Mouse (Mus musculus) cerebellum, adult 9-11 months (tissue): ENCODE measurements around the gene Ttc37.
A peak's percentile ranks its signal among the peaks of the same experiment; 100 is the strongest.

ENCODE experiments used
- DNase-seq: peaks from one replicate; pipeline ENCODE4 v3.0.0; 2022

Ttc37 gene

DNA sequence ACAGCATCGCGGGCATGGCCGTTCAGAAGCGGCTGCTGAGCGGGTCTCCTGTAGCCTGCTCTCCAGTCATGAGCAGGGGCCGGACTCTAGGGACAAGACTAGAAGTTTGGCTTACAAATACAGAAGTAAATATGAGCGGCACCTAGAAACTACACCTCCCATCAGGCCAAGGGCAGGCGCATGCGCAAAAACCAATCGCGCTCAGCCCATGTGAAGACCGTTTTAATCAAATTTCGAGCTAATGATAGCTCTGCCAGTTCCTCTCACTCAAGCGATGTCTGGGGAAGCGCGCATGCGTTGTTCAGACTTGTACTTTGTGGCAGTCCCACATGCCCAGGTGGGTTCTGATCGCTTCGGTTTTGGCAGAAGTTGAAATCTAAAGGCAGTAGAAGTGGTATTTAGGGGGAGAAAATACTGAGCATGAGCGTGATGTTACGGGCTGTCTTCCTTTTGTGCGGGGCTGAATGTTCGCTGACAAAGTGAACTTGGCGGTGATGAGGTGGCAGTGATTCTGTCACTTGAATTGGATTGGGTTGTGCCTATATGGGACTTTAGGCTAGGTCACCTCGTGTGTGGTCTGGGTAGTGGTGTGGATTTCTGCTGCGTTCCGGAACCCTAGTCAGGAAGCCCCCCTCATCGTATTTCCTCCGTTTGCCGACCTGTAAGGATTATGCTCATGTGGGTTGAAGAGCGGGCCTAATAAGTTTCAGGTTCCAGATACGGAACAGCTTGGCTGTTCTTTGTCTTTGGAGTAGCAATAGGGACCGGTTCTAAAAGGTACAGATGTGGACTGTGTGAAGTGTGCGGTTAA is at the start of gene Ttc37, which contains the start of gene Arsk:
Gene Ttc37 (plus strand): TSS at position 242 of the 811 bp plus-strand sequence.
Gene Arsk (minus strand): TSS at position 168 of the 811 bp plus-strand sequence.
- DNase-seq, result peak; percentile 96

DNA sequence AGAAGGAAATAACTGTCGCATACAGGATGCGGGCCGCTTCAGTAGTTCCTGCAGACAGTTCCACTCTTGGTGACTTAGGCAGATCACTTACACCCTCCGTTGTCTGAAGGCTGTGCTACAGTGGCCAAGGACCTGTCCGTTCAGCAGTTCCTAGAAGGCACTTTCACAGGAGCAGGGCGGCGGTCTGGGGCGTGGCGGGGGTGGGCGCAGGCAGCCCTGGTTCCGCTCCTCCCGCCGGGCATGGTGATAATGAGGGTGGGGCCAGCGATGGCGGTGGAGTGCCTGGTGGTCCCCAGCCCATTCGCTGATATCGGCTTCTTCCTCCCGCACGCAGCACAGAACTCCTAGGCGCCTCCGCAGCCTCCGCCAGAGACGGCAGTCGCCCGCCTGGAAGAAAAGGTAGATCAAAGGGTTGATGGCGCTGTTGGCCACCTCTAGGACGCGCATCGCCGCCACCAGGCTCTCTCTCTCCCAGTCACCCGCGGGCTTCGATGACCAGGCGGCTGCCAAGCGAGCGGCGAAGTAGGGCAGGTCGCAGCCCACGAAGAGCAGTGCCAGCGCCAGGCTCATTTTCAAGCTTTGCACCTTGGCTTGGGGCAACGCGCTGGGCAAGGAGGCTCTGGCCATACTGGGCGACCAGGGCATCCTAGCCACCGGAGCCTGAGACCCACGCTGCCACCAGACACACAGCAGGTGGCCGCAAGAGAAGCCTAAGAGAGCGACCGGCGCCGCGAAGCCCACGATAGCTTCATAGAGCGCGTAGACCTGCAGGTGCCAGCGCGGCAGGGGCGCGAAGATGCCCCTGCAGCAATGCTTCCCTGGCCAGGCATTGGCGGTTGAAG is 42.9 kb upstream of the Ttc37 start:
- DNase-seq, result peak; percentile 83

- DNase-seq, result peak; percentile 91
These were observed 42.2 kb upstream of the Ttc37 start for GRCm38 (mm10) chr13:76056261-76056724.

DNA sequence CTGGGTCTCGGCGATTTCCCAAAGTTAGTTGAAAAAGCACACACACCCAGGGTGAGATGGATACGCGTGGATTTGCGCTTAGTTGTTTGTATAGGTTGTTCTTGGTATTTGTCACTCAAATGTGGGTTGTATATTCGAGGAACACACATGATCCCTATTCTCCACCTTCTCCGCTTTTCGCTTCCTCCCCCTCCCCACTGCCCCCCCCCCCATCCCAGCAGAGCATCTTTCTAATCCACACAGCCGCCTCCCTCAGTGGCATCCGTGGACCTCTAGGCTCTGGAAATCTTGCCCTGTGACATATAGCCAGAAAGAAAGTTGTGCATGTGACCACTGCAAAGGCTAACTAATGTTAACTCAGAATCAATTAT is 41.7 kb upstream of the Ttc37 start, which contains the start of gene Gpr150:
Gene Gpr150 (minus strand): TSS at position 101 of the 371 bp plus-strand sequence.
- DNase-seq, result peak; percentile 21

DNA sequence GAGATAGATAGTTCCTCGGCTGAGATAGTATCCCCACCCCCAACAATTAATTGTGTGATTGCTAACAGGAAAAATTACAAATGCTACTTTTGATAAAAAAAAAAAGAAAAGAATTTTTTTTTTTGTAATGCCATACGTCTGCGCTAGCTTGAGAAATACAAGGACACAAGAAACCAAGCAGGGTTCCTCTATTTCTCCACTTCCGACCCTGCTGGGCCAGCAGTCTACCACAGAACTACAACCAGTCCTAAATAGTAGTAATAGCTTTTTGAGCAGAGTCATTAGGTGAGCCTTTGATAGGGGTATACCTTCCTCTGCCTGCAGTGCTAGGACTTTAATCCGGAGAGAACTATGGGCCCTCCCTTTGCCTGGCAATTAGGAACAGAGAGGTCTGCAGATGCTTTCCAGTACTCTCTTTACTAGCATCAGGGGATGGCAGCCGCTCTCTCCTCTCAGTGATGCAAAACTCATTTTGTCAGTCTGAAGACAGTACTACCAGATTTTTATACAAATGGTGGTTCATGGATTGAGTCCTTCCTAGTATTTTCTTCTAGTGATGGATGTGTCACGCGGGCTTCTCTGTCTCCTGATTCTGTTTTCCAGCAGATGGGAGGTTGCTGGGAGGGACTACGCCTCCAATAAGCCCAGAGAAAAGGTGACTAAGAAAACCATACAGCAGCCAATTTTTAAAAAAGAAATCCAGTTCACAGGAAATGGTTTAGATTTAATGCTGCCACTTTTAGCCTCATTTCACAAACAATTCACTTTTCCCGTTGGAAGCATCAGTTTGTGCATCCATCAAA is 41.1 kb upstream of the Ttc37 start:
- no peak for DNase-seq

- DNase-seq, result no peak
These were observed 38.9 kb upstream of the Ttc37 start for GRCm38 (mm10) chr13:76059591-76059990.

- DNase-seq, result no peak
These were observed 36.4 kb upstream of the Ttc37 start for GRCm38 (mm10) chr13:76062126-76062525.

DNA sequence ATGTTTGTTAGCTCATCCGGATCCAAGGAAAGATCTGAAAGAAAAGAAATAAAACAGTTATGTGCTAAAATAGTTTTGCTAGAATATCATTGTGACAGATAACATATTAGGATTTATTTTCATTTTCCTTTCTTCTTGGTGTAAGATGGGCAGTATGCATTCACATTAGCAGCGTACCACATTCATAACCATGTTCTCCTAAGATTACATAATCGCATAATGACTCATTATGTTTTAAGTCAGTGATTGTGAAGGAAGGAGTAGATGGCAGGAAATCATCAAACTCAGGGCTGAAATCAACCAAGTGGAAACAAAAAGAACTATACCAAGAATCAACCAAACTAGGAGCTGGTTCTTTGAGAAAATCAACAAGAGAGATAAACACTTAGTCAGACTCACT is 36.0 kb upstream of the Ttc37 start:
- DNase-seq, result no peak

DNA sequence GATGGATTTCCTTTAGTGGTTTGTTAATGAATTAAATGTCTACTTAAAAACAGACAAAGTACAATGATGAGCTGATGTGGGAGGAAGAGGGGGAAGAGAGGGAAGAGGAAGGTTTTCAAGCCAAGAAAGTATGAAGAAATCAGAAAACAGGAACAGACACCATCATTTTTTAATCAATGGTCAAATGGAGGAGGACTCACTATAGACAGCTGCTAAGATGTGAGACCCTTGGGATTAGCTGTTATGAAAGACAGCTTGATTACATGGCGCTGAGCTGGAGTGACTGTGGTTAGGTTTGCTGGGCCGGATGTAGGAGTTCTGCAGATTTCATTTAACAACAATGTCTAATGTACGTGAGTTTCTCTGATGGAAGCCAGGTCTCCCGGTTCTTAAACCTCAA is 35.0 kb upstream of the Ttc37 start:
- DNase-seq, result no peak

DNA sequence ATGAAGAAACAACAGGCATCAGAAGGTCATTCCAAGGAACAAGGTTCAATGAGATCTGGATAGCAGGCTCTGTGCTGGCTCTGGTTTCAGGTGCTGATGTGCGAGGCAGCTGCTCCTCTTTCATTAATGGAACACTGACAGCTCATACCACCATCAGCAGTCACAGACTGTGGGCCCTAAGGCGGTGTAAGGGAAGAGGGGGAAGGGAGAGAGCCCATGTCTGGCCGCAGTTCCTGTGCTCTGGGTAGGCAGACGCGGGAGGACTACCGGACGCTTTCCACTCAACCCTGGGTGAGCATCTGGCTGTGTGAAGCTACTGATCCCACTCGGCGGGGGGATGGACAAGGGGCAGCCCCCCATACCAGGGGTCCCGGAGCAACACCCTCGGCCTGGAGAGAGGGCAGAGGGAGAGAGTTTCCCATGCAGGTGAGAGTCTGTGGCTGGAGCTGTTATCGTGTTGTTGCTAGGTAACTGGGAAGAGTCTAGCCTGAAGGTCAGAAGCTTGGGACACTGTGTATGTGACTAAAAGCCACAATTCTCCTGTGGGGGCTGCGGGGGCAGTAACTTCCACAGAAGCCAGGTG is 34.1 kb upstream of the Ttc37 start:
- DNase-seq, result no peak

- no peak for DNase-seq
These were observed 24.2 kb upstream of the Ttc37 start for GRCm38 (mm10) chr13:76074323-76074722.

DNA sequence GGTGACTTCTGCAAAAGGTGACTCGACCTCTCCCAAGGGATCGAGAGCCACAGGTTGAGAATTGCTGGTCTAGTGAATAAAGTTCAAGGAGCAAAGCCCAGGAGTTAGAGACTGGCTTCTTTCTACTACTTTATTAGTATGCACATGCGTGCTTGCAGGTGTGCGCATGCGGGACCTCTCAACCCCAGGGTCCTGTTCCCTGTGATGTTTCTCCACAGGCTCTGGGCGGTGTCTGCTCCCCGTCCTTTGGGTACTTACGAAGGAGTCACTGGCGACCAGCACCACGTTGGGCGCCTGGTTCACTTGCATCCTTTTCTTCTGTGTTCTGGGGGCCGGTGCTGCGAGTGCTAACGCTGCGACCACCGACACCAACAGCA is 430 bp upstream of the Ttc37 start:
- DNase-seq, result no peak

GRCm38 (mm10) chr13:76101989-76102388 is 3.5 kb downstream of the Ttc37 start:
- no peak for DNase-seq

- DNase-seq, result no peak
These were observed 10.7 kb downstream of the Ttc37 start for GRCm38 (mm10) chr13:76109069-76109824.

- no peak for DNase-seq
These were observed 30.3 kb downstream of the Ttc37 start for GRCm38 (mm10) chr13:76128799-76129198.

DNA sequence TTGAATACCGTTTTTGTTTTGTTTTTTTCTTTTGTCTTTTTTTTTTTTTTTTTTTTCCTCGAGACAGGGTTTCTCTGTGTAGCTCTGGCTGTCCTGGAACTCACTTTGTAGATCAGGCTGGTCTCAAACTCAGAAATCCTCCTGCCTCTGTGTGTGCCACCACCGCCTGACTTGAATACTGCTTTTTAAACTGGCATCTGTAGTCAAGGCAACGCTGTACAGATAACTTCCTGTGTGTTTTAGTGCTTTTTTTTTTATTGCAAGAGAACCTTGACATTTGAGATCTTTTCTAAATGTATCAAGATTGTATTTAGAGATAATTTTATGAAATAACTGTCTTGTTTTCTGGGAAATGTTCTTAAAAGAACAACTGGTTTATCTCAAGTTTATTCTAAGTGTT is 33.9 kb downstream of the Ttc37 start:
- DNase-seq, result no peak

DNA sequence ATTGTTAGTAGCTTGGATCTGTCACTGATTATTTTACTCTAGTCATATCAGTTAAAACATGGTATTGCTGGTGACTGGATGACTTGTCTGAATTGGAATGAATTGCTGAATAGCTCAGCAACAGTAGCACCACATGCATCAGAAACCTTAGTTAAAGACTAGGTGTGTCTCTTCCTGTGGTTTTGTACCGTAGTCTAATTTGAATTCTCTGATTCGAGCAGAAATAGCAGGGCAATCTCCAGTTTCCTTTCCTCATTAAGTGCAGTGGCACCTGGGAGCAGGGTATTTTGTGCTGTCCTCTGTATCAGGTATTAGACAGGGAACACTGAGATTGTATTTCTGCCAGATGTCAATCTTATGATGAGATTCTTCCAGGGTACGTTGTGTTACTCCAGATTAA is 40.3 kb downstream of the Ttc37 start:
- DNase-seq, result no peak

- no peak for DNase-seq
These were observed 42.7 kb downstream of the Ttc37 start for GRCm38 (mm10) chr13:76141117-76141808.

DNA sequence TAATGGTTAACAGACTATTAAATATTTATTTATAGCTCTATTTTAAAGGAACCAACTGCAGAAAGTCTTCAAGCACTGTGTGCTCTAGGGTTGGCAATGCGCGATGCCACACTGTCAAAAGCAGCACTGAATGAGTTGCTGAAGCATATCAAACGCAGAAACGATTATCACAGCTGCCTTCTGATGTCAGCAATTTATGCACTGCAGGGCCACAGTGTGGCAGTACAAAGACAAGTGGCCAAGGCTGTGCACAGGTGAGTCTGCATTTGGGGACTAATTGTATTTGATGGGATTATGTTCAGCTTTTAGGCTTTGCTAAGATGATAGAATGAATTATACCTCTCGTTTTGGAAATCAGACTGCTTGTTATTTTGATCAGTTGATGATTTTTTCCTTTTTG is 51.9 kb downstream of the Ttc37 start:
- peak; percentile 24 for DNase-seq

- DNase-seq, result no peak
These were observed 58.6 kb downstream of the Ttc37 start for GRCm38 (mm10) chr13:76157099-76157498.

GRCm38 (mm10) chr13:76157508-76157907 is 59.0 kb downstream of the Ttc37 start:
- no peak for DNase-seq
